Mouse (Mus musculus) liver, adult 2 months (tissue): ENCODE results near the gene Pot1b. TPM values are rescaled to one million over a fixed set of nuclear protein-coding genes. Genes with fewer than 3 reads are reported as not detected.

Source experiments
- DNase-seq: peaks from one replicate; pipeline ENCODE4 v3.0.0-alpha.2; 2011; ENCODE audit warnings: low read depth, low spot score; ENCODE audit errors: extremely low read depth
- H3K27ac ChIP-seq: fragments of 200-500 bp; replicated peaks from 2 replicates; pipeline ENCODE4 v1.5.1; 2012; ENCODE audit warnings: low read depth, mild to moderate bottlenecking, control low read depth, inconsistent platforms, low read length; ENCODE audit not compliant: insufficient read depth
- H3K27me3 ChIP-seq: fragments of 200-500 bp; 2 replicates; pipeline ENCODE4 v1.6.1; 2012; ENCODE audit warnings: mild to moderate bottlenecking, moderate library complexity, low read length, inconsistent platforms; ENCODE audit not compliant: control insufficient read depth, insufficient read depth
- H3K36me3 ChIP-seq: fragments of 200-500 bp; 2 replicates; pipeline ENCODE4 v1.6.1; 2012; ENCODE audit warnings: low read length, inconsistent platforms; ENCODE audit not compliant: control insufficient read depth, insufficient read depth
- H3K4me1 ChIP-seq: fragments of 200-500 bp; 2 replicates; pipeline ENCODE4 v1.6.1; 2011; ENCODE audit warnings: low read length; ENCODE audit not compliant: control insufficient read depth, insufficient read depth
- H3K4me3 ChIP-seq: fragments of 200-500 bp; 2 replicates; pipeline ENCODE4 v1.5.1; 2011; ENCODE audit warnings: low read depth, mild to moderate bottlenecking, control low read depth, low read length, moderate library complexity; ENCODE audit not compliant: insufficient read depth
- H3K79me2 ChIP-seq: fragments of 200-500 bp; 2 replicates; pipeline ENCODE4 v1.6.1; 2012; ENCODE audit warnings: inconsistent platforms, mild to moderate bottlenecking, low read length, moderate library complexity; ENCODE audit not compliant: control insufficient read depth, insufficient read depth
- H3K9ac ChIP-seq: fragments of 200-500 bp; 2 replicates; pipeline ENCODE4 v1.6.1; 2012; ENCODE audit warnings: low read depth, mild to moderate bottlenecking, control low read depth, inconsistent platforms, low read length
- CTCF ChIP-seq: fragments of 200-500 bp; IDR thresholded peaks from 2 replicates; pipeline ENCODE4 v1.5.1; 2011; ENCODE audit warnings: low read depth, low read length, control low read depth
- POLR2A ChIP-seq: fragments of 200-500 bp; IDR thresholded peaks from 2 replicates; pipeline ENCODE4 v1.6.1; 2011; ENCODE audit warnings: low read length, control low read depth; ENCODE audit not compliant: insufficient read depth; ENCODE audit errors: extremely low read depth
- WGBS: fragments of 180-500 bp; shearing (Covaris S2); methylation state at CpG from one replicate; pipeline ENCODE4 v1.1.7; 2018; 5-methylcytosine and 5-hydroxymethylcytosine counted together
- polyA plus RNA-seq: library from polyadenylated mRNA; depleted of rRNA; stranded (reverse); fragments of >200 nt; gene quantifications from 2 replicates; pipeline ENCODE4 v1.2.3, GENCODE M21; 2012; rRNA removed
- total RNA-seq: library from RNA; depleted of rRNA; stranded (reverse); fragments of >200 nt; gene quantifications from 2 replicates; pipeline ENCODE4 v1.2.3, GENCODE M21; 2014; rRNA removed

Pot1b gene
- 5.3 and 7.3 TPM in 2 replicates for total RNA-seq
- 0.55 and 0.62 TPM in 2 replicates for polyA plus RNA-seq

DNA sequence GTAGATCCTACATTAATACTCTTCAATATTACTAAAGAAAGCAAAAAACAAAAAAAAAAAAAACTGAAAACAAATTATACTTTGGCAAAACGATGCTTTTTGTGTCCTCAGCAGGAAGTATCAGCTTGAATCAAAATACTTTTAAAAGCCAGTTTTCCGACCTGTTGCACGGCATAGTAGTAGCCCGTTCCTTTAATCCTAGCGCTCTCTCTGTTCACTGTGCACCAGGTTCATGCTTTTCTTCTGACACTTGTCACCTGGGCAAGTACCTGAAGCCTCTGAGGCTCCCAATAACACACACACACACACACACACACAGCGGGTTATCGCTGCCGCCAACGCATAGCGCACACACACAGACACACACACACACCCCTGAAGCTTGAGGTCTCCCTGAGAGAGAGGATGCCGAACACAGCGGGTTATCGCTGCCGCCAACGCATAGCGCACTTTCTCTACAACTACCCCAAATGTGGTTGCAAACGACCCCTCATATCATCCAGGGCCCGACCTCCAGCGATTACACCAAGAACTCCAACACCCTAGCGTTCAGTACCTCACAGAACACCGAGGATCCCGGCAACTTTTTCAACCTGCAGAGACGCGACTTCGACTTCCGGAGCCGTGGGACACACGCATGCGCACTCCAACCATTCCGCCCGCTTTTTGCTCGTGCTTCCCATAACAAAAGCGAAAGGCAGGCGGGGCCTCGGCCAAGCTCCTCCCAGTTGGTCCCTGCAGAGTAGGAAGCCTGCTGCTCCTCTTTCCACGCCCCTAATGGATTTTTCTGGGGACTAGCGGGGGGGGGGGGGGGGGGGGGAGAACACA is at the start of gene Pot1b:
TSS of gene Pot1b (minus strand) at position 645 of the 828 bp plus-strand sequence.
- Histone ChIP-seq H3K79me2 (no peaks in the 10 kb centered on the region; the same call in 1 of the 2 replicates), H3K36me3 (no peaks in the 10 kb centered on the region; the same call in none of the 2 replicates), H3K27ac (peak within 1 kb of the TSS; percentile 9; the same call in 1 of the 2 replicates), H3K27me3 (no peaks in the 10 kb centered on the region), H3K4me1 (no peaks in the 10 kb centered on the region), H3K9ac (peak within 1 kb of the TSS; percentile 56), H3K4me3 (peak within 1 kb of the TSS; percentile 53)
- DNase-seq = peak; percentile 92
- TF ChIP-seq POLR2A (no peak), CTCF (0 out of 2 replicates have a peak, but pooled peaks have one; percentile 10)
- WGBS = under 1% methylated on average over 37 of the region's 37 CpGs

DNA sequence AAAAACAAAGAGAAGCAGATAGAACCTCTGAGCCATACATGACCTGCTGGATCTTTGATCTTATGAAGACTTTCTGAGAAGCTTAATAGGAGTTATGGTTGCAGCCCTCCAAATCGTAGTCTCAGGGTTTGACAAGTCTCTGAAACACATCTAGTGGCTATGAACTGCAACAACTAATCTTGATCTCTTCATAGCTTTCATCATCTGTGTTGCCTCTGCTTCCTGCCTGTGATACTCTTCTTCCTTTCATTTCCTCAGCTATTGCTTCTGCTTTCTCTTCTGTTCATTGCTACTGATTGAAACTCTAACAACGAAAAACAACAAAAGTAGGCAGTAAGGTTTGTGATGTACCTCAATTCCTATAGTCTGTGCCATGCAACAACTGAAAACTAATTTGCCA is 38.7 kb upstream of the Pot1b start:
- H3K4me3 ChIP-seq = no peak overlapping the region
- 76% methylated on average over 2 of the region's 2 CpGs for WGBS
- H3K9ac ChIP-seq = no peak overlapping the region
- H3K27me3 ChIP-seq = no peaks in the 10 kb centered on the region
- H3K27ac ChIP-seq = no peak overlapping the region
- no peaks in the 10 kb centered on the region for H3K36me3 ChIP-seq
- no peaks in the 10 kb centered on the region for H3K4me1 ChIP-seq
- peak; percentile 11 for DNase-seq
- no peaks in the 10 kb centered on the region for H3K79me2 ChIP-seq
- no peak for TF ChIP-seq POLR2A
- TF ChIP-seq CTCF = no peak

DNA sequence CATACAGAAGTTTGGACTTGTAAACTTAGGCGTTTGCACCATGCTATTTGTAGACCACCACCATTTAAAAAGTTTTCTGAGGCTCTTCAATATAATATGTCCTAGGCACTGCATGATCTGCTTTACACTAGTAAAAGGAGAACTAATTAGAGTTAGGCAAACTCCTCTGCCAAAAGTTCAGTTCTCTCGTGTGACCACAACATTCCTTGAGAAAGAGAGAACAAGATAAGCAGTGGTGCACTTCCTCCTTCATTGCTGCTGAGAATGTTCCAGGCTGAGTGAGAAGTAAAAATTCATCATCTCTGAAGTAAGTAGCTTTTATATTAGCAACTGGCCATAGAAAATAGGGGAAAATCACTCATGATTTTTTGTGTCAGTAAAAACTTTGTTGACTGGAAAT is 37.4 kb upstream of the Pot1b start, which contains the start of gene Adgre4:
TSS of gene Adgre4 (plus strand) at position 199 of the 400 bp plus-strand sequence.
- Histone ChIP-seq H3K79me2 (no peaks in the 10 kb centered on the region), H3K27me3 (no peaks in the 10 kb centered on the region), H3K4me1 (no peaks in the 10 kb centered on the region), H3K36me3 (no peaks in the 10 kb centered on the region), H3K27ac (no peak within 1 kb of the TSS), H3K4me3 (no peak within 1 kb of the TSS), H3K9ac (no peak within 1 kb of the TSS)
- peak; percentile 43 for DNase-seq
- WGBS = 45% methylated on average over 2 of the region's 2 CpGs
- TF ChIP-seq POLR2A (no peak), CTCF (no peak)

DNA sequence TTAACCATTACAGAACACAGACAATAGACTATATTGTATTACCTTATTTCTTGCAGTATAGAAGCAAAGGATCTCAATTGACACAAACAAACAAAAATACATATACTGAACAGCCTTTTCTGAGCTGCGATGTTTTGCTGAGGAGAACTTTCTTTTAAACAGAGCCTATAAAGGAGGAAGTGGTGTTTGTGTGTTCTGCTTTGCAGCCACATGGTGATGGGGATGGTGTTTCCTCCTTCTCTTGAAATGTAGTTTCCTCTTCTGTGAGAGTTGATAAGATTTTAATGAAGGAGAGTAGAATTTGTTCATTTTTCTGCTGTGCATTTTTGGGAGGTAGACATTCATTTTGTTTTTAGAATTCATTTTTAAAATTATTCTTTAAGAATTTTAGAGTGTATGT is 24.2 kb upstream of the Pot1b start:
- Histone ChIP-seq H3K27ac (no peak overlapping the region), H3K4me1 (no peaks in the 10 kb centered on the region), H3K79me2 (no peaks in the 10 kb centered on the region), H3K4me3 (no peak overlapping the region), H3K27me3 (no peaks in the 10 kb centered on the region), H3K9ac (no peak overlapping the region), H3K36me3 (no peaks in the 10 kb centered on the region)
- no peak for TF ChIP-seq POLR2A
- no peak for TF ChIP-seq CTCF
- DNase-seq = peak; percentile 19
- 65% methylated on average over 1 of the region's 1 CpGs for WGBS

DNA sequence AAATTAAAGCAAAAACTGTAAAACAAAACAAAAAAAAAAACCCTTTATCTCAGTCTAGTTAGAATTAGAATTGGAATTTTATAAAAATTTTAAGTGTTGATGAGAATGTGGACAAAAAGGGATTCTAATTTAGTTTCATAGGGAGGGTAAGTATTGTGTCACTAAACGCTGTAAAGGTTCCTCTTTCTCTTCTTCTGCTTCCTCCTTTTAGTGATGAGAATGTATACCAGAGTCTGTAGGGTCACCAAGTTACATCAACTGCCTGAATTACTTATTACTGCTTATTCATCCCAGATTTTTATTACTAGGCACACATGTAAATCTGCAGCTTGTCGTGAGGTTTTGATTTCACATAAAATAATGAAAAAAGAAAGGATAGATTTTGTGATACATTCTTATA is 13.8 kb upstream of the Pot1b start:
- WGBS = 66% methylated on average over 2 of the region's 2 CpGs
- DNase-seq = peak; percentile 31
- Histone ChIP-seq H3K79me2 (no peaks in the 10 kb centered on the region), H3K9ac (no peak overlapping the region), H3K36me3 (no peaks in the 10 kb centered on the region), H3K27ac (no peak overlapping the region), H3K27me3 (no peaks in the 10 kb centered on the region), H3K4me1 (no peaks in the 10 kb centered on the region), H3K4me3 (no peak overlapping the region)
- TF ChIP-seq POLR2A (no peak), CTCF (no peak)

DNA sequence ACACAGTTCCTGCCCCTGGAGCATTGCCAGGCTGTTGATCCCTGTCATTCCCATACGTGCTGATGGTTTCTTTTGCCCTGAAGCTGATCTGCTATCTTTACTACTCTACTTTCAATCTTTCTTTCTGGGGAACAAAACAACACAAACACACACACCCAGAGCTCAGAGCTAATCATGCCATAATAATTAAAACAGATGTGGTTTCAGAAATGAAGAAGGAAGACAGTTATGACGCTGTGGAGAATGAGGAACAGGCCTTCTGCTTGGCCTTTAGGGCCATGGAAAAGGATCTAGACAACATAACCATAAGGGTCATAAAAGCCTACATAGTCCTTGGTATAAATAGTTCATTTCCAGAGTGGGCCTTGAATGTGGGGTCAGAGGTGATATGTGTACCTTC is 9.8 kb upstream of the Pot1b start:
- no peaks in the 10 kb centered on the region for H3K4me1 ChIP-seq
- no peaks in the 10 kb centered on the region for H3K27me3 ChIP-seq
- no peak for TF ChIP-seq CTCF
- no peak for TF ChIP-seq POLR2A
- no peaks in the 10 kb centered on the region for H3K79me2 ChIP-seq
- no peak overlapping the region for H3K9ac ChIP-seq
- H3K36me3 ChIP-seq = no peaks in the 10 kb centered on the region
- H3K4me3 ChIP-seq = no peak overlapping the region
- H3K27ac ChIP-seq = no peak overlapping the region
- 78% methylated on average over 2 of the region's 2 CpGs for WGBS
- peak; percentile 13 for DNase-seq
